Mouse (Mus musculus): ENCODE data around the gene Rbm8a. TPM values are rescaled to one million over a fixed set of nuclear protein-coding genes. Genes with fewer than 3 reads are reported as not detected.

Gene Rbm8a
- 113 and 128 TPM in 2 replicates for polyA plus RNA-seq (2015; fragmentation: Nextera tagmentation; extraction: Ambion mirVana)

DNA sequence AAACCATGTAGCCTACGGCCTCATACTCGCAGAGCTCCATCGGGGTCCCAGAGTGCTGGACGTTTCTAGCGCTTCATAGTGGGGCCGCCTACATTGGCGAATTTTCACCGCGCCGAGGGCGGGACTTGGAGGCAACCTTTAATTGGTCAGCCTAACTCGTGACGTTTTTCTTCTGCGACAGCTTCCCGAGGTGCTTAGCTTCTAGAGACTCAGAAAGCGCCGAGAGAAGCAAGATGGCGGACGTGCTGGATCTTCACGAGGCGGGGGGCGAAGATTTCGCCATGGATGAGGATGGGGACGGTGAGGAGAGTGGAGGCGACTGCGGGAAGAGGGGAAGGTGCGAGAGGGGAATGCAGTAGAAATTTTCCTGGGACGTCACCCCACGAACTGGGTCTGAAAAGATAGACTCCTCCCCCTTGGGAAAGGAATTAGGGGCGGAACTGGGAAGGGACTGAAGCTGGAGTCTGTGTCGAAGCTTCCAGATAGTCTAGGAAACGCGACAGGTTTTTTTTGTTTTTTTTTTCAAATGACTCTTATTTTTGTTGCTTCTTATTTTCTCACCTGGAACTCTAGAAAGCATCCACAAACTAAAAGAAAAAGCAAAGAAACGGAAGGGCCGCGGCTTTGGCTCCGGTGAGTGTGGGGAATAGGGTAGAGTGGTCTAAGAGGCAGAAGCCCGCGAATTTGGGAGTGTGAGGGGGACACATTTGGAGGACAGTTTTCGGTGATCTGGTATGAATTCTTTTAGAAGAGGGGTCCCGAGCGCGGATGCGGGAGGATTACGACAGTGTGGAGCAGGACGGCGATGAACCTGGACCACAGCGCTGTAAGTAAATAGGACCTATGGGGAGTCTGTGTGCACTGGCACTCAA is at the start of gene Rbm8a:
Gene Rbm8a, plus strand, starts transcription at position 205 of the 872 bp plus-strand sequence.
- peak; percentile 94 for ATAC-seq (ENCODE audit: insufficient read depth, low FRiP score, low read depth)
- Histone ChIP-seq H3K9me3 (no peaks in the 10 kb centered on the region), H3K4me1 (peaks cover 10% of the 10 kb centered on the region), H3K9ac (peak within 1 kb of the TSS; percentile 69), H3K27me3 (replicated peaks) (no peaks in the 10 kb centered on the region), H3K36me3 (peaks cover 13% of the 10 kb centered on the region; the same call in 1 of the 2 replicates), H3K27ac (peak within 1 kb of the TSS; percentile 81), H3K4me2 (peak within 1 kb of the TSS; percentile 82), H3K4me3 (replicated peaks) (peak within 1 kb of the TSS; percentile 65)
- under 1% methylated on average over 48 of the region's 48 CpGs for WGBS

DNA sequence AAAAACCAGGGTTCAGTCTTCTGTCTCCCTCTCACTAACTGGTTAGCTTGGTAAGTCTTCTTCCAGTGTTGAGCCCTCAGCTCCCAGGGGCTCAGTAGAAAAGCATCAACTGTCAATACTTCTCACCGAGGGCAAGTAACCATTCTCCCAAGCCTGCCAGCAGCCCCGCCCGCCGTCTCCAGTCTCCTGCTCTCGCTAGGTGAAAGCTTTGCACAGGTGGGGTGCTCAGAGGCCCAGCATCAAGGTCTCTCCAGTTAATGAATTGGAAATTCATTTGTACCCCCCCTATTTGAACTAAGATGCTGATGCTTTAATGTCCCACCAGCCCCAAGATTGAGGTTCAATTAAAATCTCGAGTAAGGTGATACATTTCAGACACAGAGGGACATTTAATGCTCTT is 48.6 kb upstream of the Rbm8a start:
- Histone ChIP-seq H3K4me2 (no peak overlapping the region), H3K36me3 (no peaks in the 10 kb centered on the region), H3K9me3 (no peaks in the 10 kb centered on the region), H3K9ac (no peak overlapping the region), H3K4me3 (replicated peaks) (no peak overlapping the region), H3K27me3 (replicated peaks) (no peaks in the 10 kb centered on the region), H3K4me1 (peaks cover 14% of the 10 kb centered on the region), H3K27ac (no peak overlapping the region)
- no peak for ATAC-seq (ENCODE audit: insufficient read depth, low FRiP score, low read depth)
- WGBS: 63% methylated on average over 6 of the region's 6 CpGs

DNA sequence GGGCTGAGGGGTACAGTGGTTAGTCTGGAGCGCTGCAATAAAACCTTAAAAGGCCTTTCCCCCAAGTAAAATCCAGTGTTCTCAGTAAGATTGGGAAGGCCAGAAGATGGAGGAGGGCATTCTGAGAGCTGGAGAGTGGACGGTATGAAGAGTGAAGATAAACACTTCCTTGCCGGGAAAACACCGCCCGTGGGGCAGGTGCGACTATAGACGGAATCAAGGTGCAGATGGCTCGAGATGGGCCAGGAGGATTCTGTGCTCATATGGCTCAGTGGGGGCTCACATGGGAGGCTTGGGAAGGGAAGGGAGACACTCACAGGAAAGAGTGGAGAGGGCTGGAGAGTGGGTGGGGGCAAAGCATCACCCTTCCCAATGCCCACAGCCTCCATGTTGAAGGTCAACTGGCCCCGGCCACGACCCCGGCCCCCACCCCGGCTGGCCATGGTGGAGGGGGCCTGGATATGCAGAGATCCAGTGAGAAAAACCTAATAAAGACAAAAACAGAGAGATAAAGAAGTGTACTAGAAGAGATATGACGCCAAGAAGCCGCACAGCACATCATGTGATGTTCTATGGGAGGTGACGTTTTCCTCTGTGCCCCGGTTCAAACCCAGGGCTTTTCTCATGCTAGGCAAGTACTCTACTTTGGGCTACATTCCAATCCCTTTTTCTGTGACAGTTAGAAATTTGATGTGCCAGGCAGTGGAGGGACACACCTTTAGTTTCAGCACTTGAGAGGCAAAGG is 47.8 kb upstream of the Rbm8a start:
- ATAC-seq (ENCODE audit: insufficient read depth, low FRiP score, low read depth): no peak
- Histone ChIP-seq H3K4me2 (no peak overlapping the region), H3K9ac (no peak overlapping the region), H3K27me3 (replicated peaks) (no peaks in the 10 kb centered on the region), H3K27ac (no peak overlapping the region), H3K4me1 (peaks cover 6% of the 10 kb centered on the region; the same call in 1 of the 2 replicates), H3K4me3 (replicated peaks) (no peak overlapping the region), H3K9me3 (no peaks in the 10 kb centered on the region), H3K36me3 (no peaks in the 10 kb centered on the region)
- WGBS: 78% methylated on average over 16 of the region's 16 CpGs

DNA sequence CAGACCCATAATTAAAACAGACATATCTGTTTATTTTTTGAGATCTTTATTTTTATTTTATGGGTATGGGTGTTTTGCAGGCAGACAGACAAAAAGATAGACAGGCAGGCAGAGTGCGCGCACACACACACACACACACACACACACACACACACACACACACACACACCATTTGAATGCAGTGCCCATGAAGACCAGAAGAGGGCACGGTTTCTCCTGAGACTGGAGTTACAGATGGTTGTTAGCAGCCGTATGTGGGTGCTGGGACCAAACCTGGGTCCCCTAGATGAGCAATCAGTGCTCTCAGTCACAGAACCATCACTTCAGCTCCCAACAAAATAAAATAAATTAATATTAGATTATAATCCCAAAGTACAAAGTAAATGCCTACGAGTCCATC is 46.3 kb upstream of the Rbm8a start:
- Histone ChIP-seq H3K27ac (no peak overlapping the region), H3K36me3 (no peaks in the 10 kb centered on the region), H3K4me3 (replicated peaks) (no peak overlapping the region), H3K9ac (no peak overlapping the region), H3K9me3 (no peaks in the 10 kb centered on the region), H3K27me3 (replicated peaks) (no peaks in the 10 kb centered on the region), H3K4me2 (no peak overlapping the region), H3K4me1 (no peaks in the 10 kb centered on the region)
- no peak for ATAC-seq (ENCODE audit: insufficient read depth, low FRiP score, low read depth)
- 83% methylated on average over 5 of the region's 5 CpGs for WGBS

DNA sequence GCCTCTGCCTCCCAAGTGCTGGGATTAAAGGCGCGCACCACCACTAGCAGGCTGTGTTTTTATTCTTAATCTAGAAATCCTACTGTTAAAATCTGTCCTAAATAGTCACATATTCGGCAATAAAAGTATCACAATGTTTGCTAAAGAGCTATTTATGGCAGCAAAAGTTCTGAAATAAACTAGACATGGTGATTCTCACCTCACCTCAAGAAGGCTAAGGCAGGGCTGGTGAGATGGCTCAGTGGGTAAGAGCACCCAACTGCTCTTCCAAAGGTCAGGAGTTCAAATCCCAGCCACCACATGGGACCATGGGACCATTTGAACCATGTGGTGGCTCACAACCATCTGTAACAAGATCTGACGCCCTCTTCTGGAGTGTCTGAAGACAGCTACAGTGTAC is 39.1 kb upstream of the Rbm8a start:
- WGBS: 85% methylated on average over 4 of the region's 4 CpGs
- H3K27me3 ChIP-seq (replicated peaks): no peaks in the 10 kb centered on the region; the same call in 1 of the 2 replicates
- H3K4me3 ChIP-seq (replicated peaks): no peak overlapping the region
- no peaks in the 10 kb centered on the region for H3K9me3 ChIP-seq
- H3K36me3 ChIP-seq: no peaks in the 10 kb centered on the region
- H3K27ac ChIP-seq: no peak overlapping the region
- ATAC-seq (ENCODE audit: insufficient read depth, low FRiP score, low read depth): no peak
- no peak overlapping the region for H3K9ac ChIP-seq
- H3K4me2 ChIP-seq: no peak overlapping the region
- 0 out of 2 replicates have a peak, but pooled peaks cover 2% of the 10 kb centered on the region for H3K4me1 ChIP-seq

DNA sequence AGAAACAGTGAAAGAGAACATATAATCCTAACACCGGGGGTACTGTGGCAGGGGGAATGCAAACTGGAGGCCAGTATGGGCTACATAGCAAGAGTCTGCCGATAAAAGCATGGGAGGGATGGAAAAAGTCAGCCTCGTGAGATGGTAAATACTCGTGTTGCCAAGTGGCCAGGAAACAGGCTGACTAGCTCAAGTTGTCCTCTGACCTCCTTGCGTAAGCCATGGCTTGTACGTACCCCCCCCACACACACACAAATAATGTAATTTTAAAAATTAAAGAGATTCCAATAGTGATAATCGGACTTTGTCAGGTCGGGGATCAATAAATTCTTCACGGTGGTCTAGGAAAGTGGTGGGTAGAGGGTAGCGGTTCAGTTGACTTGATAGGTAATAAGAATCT is 36.4 kb upstream of the Rbm8a start:
- H3K4me2 ChIP-seq: peak overlapping the region; percentile 77
- H3K4me1 ChIP-seq: peaks cover 27% of the 10 kb centered on the region
- peak overlapping the region; percentile 79 for H3K4me3 ChIP-seq (replicated peaks)
- no peaks in the 10 kb centered on the region for H3K36me3 ChIP-seq
- peak overlapping the region; percentile 76 for H3K9ac ChIP-seq
- under 1% methylated on average over 10 of the region's 10 CpGs for WGBS
- H3K9me3 ChIP-seq: no peaks in the 10 kb centered on the region
- peaks cover 4% of the 10 kb centered on the region; the same call in 1 of the 2 replicates for H3K27me3 ChIP-seq (replicated peaks)
- ATAC-seq (ENCODE audit: insufficient read depth, low FRiP score, low read depth): no peak
- peak overlapping the region; percentile 91 for H3K27ac ChIP-seq

DNA sequence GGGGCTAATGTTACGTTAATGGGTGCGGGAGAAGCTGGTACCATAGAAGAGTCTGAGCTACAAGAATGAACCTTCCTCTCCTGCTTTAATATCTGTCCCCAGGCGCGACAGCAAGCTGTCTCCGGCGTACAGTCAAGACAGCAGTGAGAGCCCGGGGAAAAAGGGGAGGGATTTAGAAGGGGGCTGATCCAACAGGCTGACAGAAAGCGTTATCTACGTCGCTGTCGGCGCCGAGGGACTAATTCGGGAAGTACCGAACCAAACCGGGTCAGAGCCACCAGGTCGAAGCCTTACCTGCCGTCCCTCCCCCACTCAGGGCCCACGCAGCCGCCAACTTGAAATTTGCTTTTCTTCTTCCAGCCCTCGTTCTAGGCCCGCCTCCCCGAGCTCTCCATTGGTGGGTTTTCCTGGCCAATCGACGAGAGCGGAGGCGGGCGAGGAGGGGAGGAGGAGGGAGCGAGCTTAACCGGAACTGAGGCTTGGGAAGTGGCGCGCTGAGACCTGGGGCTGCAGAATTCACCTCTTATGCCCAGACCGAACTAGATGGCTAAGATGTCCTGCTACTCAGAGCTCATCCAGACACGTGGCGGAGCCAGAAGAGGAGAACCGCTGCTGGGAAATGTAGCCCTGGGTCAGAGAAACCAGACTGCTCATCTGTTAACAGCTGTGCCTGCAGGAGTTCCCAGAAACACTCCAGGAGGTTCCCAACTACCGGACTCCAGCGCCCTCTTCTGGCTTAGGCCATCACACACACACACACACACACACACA is 35.8 kb upstream of the Rbm8a start, which contains the start of gene Polr3gl:
Gene Polr3gl, minus strand, starts transcription at position 392 of the 771 bp plus-strand sequence.
- Histone ChIP-seq H3K9me3 (no peaks in the 10 kb centered on the region), H3K4me2 (peak within 1 kb of the TSS; percentile 77), H3K27me3 (replicated peaks) (peaks cover 10% of the 10 kb centered on the region; the same call in 1 of the 2 replicates), H3K4me1 (peaks cover 30% of the 10 kb centered on the region), H3K27ac (peak within 1 kb of the TSS; percentile 91), H3K9ac (peak within 1 kb of the TSS; percentile 76), H3K4me3 (replicated peaks) (peak within 1 kb of the TSS; percentile 79), H3K36me3 (no peaks in the 10 kb centered on the region)
- ATAC-seq (ENCODE audit: insufficient read depth, low FRiP score, low read depth): peak; percentile 90
- WGBS: under 1% methylated on average over 36 of the region's 38 CpGs

DNA sequence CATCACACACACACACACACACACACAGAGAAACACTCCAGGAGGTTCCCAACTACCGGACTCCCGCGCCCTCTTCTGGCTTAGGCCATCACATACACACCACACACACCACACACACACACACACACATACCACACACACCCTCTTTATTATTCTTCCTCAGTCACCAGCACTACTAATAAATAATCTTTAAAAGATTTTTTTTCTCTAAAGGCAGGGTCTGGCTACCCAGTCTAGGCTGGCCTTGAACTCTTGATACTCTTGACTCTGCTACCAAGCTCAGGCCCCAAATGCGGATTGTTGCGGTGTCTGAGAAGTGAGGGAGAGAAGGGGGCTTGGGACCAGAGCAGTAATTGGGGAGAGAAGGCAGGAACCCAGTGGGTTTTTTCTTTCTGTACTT is 34.9 kb upstream of the Rbm8a start:
- no peak for ATAC-seq (ENCODE audit: insufficient read depth, low FRiP score, low read depth)
- Histone ChIP-seq H3K4me1 (peaks cover 33% of the 10 kb centered on the region), H3K4me3 (replicated peaks) (no peak overlapping the region), H3K9me3 (no peaks in the 10 kb centered on the region), H3K27ac (no peak overlapping the region), H3K9ac (no peak overlapping the region), H3K27me3 (replicated peaks) (peaks cover 10% of the 10 kb centered on the region; the same call in 1 of the 2 replicates), H3K4me2 (no peak overlapping the region), H3K36me3 (no peaks in the 10 kb centered on the region)
- WGBS: 82% methylated on average over 5 of the region's 5 CpGs

DNA sequence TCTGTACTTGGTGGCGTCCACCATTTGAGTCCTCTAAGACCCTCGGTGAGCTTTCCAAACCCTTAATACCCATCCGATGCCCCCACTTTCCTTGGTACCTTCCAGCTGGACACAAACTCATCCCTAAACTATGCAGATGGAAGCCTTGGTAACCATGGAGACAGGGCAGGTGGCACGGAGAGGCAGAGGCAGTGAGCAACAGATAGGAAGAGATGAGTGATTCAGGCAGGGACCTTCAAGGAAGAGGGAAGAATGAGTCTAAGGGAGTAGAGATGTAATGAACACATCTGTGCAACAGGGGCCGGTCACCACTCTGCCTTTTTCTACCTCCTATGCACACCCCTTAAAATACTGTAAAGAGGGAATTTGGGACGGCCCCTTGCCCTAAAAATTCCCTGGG is 34.1 kb upstream of the Rbm8a start:
- Histone ChIP-seq H3K27ac (peak overlapping the region; percentile 9; the same call in 1 of the 2 replicates), H3K4me3 (replicated peaks) (0 out of 2 replicates have a peak overlapping the region, but pooled peaks have one; percentile 46), H3K36me3 (no peaks in the 10 kb centered on the region), H3K4me2 (peak overlapping the region; percentile 94; the same call in 1 of the 2 replicates), H3K9me3 (no peaks in the 10 kb centered on the region), H3K4me1 (peaks cover 33% of the 10 kb centered on the region), H3K27me3 (replicated peaks) (peaks cover 10% of the 10 kb centered on the region; the same call in 1 of the 2 replicates), H3K9ac (no peak overlapping the region)
- ATAC-seq (ENCODE audit: insufficient read depth, low FRiP score, low read depth): no peak
- WGBS: 30% methylated on average over 6 of the region's 6 CpGs

DNA sequence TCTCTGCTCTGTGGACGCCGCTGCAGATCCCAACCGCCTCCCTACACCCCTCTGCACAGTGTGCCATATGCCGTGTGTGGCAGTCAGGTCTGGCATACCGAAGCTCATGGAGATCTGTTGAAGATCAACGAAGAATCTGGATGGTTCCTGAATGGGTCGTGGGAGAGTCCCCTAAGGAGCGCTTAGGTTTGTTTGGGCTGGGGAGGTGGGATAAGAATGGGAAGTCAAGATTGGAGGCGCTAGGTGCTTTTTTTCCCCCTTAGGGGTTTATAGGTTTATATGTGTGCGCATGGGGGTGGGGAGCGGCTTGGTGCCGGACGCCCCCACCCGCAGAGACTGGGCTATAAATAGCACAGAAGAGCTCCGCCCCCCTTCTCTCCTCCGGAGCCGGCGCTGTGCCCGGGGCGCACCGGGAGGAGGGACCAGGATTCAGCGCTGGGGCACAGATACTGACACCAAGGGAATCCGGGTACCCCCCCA is 33.5 kb upstream of the Rbm8a start, which contains the start of gene Ankrd34a:
Gene Ankrd34a, plus strand, starts transcription at position 409 of the 480 bp plus-strand sequence.
- Histone ChIP-seq H3K9ac (peak within 1 kb of the TSS; percentile 39; the same call in 1 of the 2 replicates), H3K36me3 (no peaks in the 10 kb centered on the region), H3K27ac (peak within 1 kb of the TSS; percentile 79), H3K4me1 (peaks cover 33% of the 10 kb centered on the region), H3K4me2 (peak within 1 kb of the TSS; percentile 94), H3K4me3 (replicated peaks) (peak within 1 kb of the TSS; percentile 46), H3K27me3 (replicated peaks) (peaks cover 10% of the 10 kb centered on the region; the same call in 1 of the 2 replicates), H3K9me3 (no peaks in the 10 kb centered on the region)
- WGBS: under 1% methylated on average over 22 of the region's 23 CpGs
- no peak for ATAC-seq (ENCODE audit: insufficient read depth, low FRiP score, low read depth)

DNA sequence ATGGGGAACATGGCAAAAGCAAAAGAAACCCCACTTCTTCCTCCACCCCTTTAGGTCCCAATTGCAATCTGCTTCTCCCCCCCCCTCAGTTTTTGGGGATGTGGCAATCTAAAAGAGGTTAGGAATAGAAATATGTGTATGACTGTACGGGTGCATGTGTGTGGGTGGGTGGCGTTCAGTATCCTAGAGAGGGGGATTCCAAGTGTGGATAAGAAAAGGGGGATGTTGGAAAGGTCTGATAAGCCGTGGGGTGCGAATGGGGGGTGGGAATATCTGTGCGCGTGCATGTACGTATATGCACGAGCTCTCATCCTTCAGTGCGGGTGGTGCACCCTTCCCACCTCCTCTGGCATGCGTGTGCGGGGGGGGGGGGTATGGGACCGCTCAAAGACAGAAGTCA is 32.9 kb upstream of the Rbm8a start:
- Histone ChIP-seq H3K9ac (peak overlapping the region; percentile 39; the same call in 1 of the 2 replicates), H3K4me3 (replicated peaks) (peak overlapping the region; percentile 46), H3K4me2 (peak overlapping the region; percentile 94), H3K36me3 (no peaks in the 10 kb centered on the region), H3K27me3 (replicated peaks) (peaks cover 10% of the 10 kb centered on the region; the same call in 1 of the 2 replicates), H3K27ac (no peak overlapping the region), H3K4me1 (peaks cover 33% of the 10 kb centered on the region), H3K9me3 (no peaks in the 10 kb centered on the region)
- no peak for ATAC-seq (ENCODE audit: insufficient read depth, low FRiP score, low read depth)
- WGBS: under 1% methylated on average over 10 of the region's 12 CpGs

All from stomach, embryonic 15.5 days (tissue).